Mouse (Mus musculus) limb, embryonic 14.5 days (tissue): ENCODE measurements at regions not wholly inside any gene's neighbourhood (a gene's known extent, or its start where the extent isn't known, plus 50 kb on each side); places are given as distances from the start of the nearest gene placed in this dataset.

Experiments
- ATAC-seq: fragments of 200-750 bp; cut with Nextera tagmentation; 2 replicates; pipeline ENCODE4 v1.8.0; 2017; ENCODE audit warnings: low read depth, moderate number of reproducible peaks, moderate TSS enrichment; ENCODE audit not compliant: low FRiP score
- DNase-seq: peaks from one replicate; pipeline ENCODE4 v3.0.0-alpha.2; 2015; ENCODE audit warnings: low spot score
- H3K27ac ChIP-seq: fragments of 300-500 bp; sonication (generic); replicated peaks from 2 replicates; pipeline ENCODE4 v1.5.1; 2014; ENCODE audit warnings: low read depth, mild to moderate bottlenecking, low read length, moderate library complexity, mixed read lengths
- H3K27me3 ChIP-seq: fragments of 300-500 bp; sonication (generic); 2 replicates; pipeline ENCODE4 v1.6.1; 2014; ENCODE audit warnings: low read length, mixed read lengths; ENCODE audit not compliant: control insufficient read depth, insufficient read depth
- H3K36me3 ChIP-seq: fragments of 300-500 bp; sonication (generic); 2 replicates; pipeline ENCODE4 v1.6.1; 2014; ENCODE audit warnings: mild to moderate bottlenecking, low read length, moderate library complexity, mixed read lengths; ENCODE audit not compliant: control insufficient read depth, insufficient read depth
- H3K4me1 ChIP-seq: fragments of 300-500 bp; sonication (generic); 2 replicates; pipeline ENCODE4 v1.6.1; 2014; ENCODE audit warnings: antibody characterized with exemption, low read length, mixed read lengths; ENCODE audit not compliant: control insufficient read depth, insufficient read depth
- H3K4me2 ChIP-seq: fragments of 300-500 bp; sonication (generic); replicated peaks from 2 replicates; pipeline ENCODE4 v1.6.1; 2014; ENCODE audit warnings: low read depth, mild to moderate bottlenecking, low read length, moderate library complexity; ENCODE audit not compliant: severe bottlenecking
- H3K4me3 ChIP-seq: fragments of 300-500 bp; sonication (generic); replicated peaks from 2 replicates; pipeline ENCODE4 v1.5.1; 2014; ENCODE audit warnings: low read length
- H3K9ac ChIP-seq: fragments of 300-500 bp; sonication (generic); 2 replicates; pipeline ENCODE4 v1.6.1; 2014; ENCODE audit warnings: mild to moderate bottlenecking, low read depth, low read length, moderate library complexity; ENCODE audit not compliant: severe bottlenecking
- H3K9me3 ChIP-seq: fragments of 300-500 bp; sonication (generic); 2 replicates; pipeline ENCODE4 v1.6.1; 2016; ENCODE audit warnings: low read length; ENCODE audit not compliant: control insufficient read depth
- POLR2A ChIP-seq: fragments of 200-500 bp; IDR thresholded peaks from 2 replicates; pipeline ENCODE4 v1.8.0; 2012; ENCODE audit warnings: inconsistent platforms, mild to moderate bottlenecking, moderate library complexity, borderline replicate concordance; ENCODE audit not compliant: insufficient read depth, insufficient read length; ENCODE audit errors: extremely low read depth
- WGBS: fragments of 180-500 bp; shearing (Covaris S2); extraction: QIAGEN DNeasy Blood & Tissue Kit; methylation state at CpG from one replicate; pipeline ENCODE4 v1.1.7; 2014; 5-methylcytosine and 5-hydroxymethylcytosine counted together

DNA sequence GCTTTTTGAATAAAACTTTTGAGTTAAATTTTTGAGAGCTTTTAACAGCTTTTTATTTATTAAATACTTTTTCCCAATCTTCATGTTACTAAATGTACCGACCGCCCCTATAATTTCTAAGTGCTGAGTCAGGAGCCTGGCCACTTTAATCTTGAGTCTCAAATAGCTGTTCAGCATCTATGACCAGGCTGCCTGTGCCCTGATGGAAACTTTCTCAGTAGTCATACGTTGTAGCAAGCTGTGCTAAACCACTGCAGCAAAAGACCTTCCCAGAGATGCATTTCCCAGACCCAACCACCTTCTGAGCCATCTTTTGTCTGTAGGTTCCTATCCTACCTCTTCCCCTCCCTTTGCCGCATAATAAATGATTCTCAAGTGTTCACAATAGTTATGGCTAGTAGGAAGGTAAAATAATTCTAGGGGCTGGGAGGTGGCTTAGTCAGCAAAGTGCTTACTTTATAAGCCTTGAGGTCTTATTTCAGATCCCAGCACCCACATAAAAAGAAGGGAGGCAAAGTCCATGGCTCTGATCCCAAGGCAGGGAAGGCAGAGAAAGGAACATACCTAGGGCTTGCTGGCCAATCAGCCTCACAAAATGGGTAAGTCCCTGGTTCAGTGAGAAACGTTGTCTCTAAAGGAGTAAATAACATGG, 129.5 kb downstream of the Postn start:
- H3K27ac ChIP-seq = peak overlapping the region; percentile 63

DNA sequence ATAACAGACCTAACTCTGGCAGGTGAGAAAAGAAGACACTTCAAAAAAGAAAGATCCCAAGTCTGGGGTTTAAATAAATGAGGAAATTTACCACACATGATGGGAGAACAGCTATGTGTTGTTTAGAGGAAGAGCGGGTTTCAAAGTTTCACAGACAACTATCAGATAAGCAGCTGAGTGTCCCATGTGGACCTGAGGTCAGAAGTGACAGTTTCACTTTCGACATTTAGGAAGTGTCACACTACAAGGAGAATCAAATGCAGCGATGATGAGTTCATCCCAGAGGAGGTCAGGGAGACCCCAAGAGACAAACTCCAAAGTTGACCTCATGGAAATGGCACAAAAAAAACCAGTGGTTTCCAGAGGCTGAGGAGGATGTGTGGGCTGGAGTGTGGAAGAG, 132.7 kb downstream of the Postn start:
- no peak for TF ChIP-seq POLR2A
- Histone ChIP-seq H3K27me3 (no peaks in the 10 kb centered on the region), H3K4me2 (no peak overlapping the region), H3K4me1 (peaks cover 11% of the 10 kb centered on the region; the same call in 1 of the 2 replicates), H3K9ac (no peak overlapping the region), H3K9me3 (no peaks in the 10 kb centered on the region), H3K27ac (no peak overlapping the region), H3K4me3 (no peak overlapping the region), H3K36me3 (no peaks in the 10 kb centered on the region)
- 88% methylated on average over 3 of the region's 3 CpGs for WGBS
- DNase-seq (no peak), ATAC-seq (no peak)

More for the DNA sequence above, 129.5 kb downstream of the Postn start:
- TF ChIP-seq POLR2A = no peak
- H3K9me3 ChIP-seq = no peaks in the 10 kb centered on the region
- WGBS = 39% methylated on average over 5 of the region's 5 CpGs
- no peak overlapping the region for H3K9ac ChIP-seq
- no peak overlapping the region for H3K4me2 ChIP-seq
- no peaks in the 10 kb centered on the region for H3K36me3 ChIP-seq
- H3K27me3 ChIP-seq = no peaks in the 10 kb centered on the region
- DNase-seq = peak; percentile 48
- peaks cover 11% of the 10 kb centered on the region; the same call in 1 of the 2 replicates for H3K4me1 ChIP-seq
- peak; percentile 60 for ATAC-seq
- H3K4me3 ChIP-seq = no peak overlapping the region

DNA sequence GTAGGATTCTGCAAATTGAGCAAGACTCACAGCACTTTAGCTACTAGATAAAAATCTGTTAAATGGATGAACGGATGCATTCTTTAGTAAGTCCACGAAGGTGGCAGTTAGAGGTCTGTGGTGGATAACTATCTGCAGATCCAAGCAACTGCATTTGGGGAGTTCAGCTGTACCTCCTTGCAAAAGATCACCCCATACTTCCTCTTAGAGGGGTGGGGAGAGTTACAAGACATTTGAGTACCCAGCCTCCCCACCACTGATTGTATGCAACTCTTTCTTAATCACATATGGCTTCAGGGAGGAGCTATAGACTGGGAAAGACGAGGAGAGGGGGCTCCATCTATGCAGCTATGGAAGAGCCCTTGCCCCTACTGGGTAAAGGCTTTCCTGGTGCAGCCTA, 144.1 kb downstream of the Postn start:
- Histone ChIP-seq H3K4me3 (no peak overlapping the region), H3K9me3 (no peaks in the 10 kb centered on the region), H3K4me2 (no peak overlapping the region), H3K27me3 (no peaks in the 10 kb centered on the region), H3K4me1 (no peaks in the 10 kb centered on the region), H3K36me3 (no peaks in the 10 kb centered on the region), H3K9ac (no peak overlapping the region), H3K27ac (no peak overlapping the region)
- TF ChIP-seq POLR2A = no peak
- DNase-seq (no peak), ATAC-seq (no peak)
- WGBS = 76% methylated on average over 3 of the region's 3 CpGs

DNA sequence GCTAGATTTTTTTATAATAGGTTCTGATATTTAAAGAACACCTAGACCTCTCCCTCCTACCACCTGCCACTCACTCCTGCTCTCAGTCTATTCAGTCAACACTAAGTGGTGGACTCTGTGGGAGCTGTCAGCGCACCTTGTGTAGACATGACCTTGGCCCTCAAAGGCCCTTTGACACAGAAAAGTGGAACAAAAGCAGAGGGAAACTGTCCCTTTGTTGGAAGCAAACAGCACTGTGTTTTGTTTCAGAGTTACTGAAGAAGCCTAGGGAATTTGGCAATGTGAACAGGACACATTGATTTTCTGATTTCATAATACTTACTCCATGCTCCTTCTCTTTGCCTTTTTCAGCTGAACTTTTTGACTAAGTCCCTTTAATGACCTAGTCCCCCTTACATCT, 146.7 kb downstream of the Postn start:
- H3K4me1 ChIP-seq = no peaks in the 10 kb centered on the region
- peaks cover 5% of the 10 kb centered on the region; the same call in 1 of the 2 replicates for H3K9me3 ChIP-seq
- no peak overlapping the region for H3K27ac ChIP-seq
- H3K4me3 ChIP-seq = no peak overlapping the region
- ATAC-seq (no peak), DNase-seq (no peak)
- H3K36me3 ChIP-seq = no peaks in the 10 kb centered on the region
- H3K4me2 ChIP-seq = no peak overlapping the region
- no peaks in the 10 kb centered on the region for H3K27me3 ChIP-seq
- 90% methylated on average over 1 of the region's 1 CpGs for WGBS
- TF ChIP-seq POLR2A = no peak
- H3K9ac ChIP-seq = no peak overlapping the region

DNA sequence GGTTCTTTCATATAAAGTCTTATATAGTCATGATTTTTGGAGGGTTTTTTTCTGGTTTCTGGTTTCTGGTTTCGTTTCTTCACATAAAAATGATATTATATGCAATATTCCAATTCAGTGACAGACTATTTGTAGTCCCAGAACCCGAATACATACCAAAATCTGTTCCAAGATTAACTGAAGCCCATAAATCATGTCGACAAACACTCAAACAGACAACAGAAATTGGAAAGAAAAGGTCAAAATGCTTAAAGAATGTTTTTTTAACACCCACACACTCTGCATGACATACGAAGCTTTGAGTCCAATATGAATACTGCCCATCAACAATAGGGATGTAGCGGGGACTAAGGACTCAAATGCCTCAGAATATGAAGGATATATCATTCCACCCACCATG, 148.0 kb downstream of the Postn start:
- no peaks in the 10 kb centered on the region for H3K36me3 ChIP-seq
- H3K9ac ChIP-seq = no peak overlapping the region
- no peak for ATAC-seq
- H3K4me2 ChIP-seq = no peak overlapping the region
- no peak for DNase-seq
- no peaks in the 10 kb centered on the region for H3K4me1 ChIP-seq
- H3K9me3 ChIP-seq = peaks cover 5% of the 10 kb centered on the region; the same call in 1 of the 2 replicates
- H3K4me3 ChIP-seq = no peak overlapping the region
- WGBS = 78% methylated on average over 5 of the region's 5 CpGs
- no peak for TF ChIP-seq POLR2A
- H3K27me3 ChIP-seq = no peaks in the 10 kb centered on the region
- no peak overlapping the region for H3K27ac ChIP-seq
